Mouse (Mus musculus) megakaryocyte, adult 5-6 weeks (primary cell): ENCODE measurements around the gene Maz. TPM values are rescaled to one million over a fixed set of nuclear protein-coding genes. Genes with fewer than 3 reads are reported as not detected.

Source experiments
- ATAC-seq: 2 replicates; pipeline ENCODE4 v1.8.0; 2016; ENCODE audit warnings: mild to moderate bottlenecking, inconsistent platforms; ENCODE audit not compliant: poor library complexity, severe bottlenecking
- total RNA-seq, 2 experiments: library from RNA; stranded (forward) in 1 of 2; stranded (reverse) in 1 of 2; fragments of 153-499, 151-499 nt in 1 of 2; fragments of 221-1000, 200-1000 nt in 1 of 2; gene quantifications; 2 replicates each; pipeline versions ENCODE4 v1.2.3 to v1.2.4; 2015 to 2017

Maz gene
- total RNA-seq, 2 experiments from 2014 or later = 45.1 to 79.8 TPM

DNA sequence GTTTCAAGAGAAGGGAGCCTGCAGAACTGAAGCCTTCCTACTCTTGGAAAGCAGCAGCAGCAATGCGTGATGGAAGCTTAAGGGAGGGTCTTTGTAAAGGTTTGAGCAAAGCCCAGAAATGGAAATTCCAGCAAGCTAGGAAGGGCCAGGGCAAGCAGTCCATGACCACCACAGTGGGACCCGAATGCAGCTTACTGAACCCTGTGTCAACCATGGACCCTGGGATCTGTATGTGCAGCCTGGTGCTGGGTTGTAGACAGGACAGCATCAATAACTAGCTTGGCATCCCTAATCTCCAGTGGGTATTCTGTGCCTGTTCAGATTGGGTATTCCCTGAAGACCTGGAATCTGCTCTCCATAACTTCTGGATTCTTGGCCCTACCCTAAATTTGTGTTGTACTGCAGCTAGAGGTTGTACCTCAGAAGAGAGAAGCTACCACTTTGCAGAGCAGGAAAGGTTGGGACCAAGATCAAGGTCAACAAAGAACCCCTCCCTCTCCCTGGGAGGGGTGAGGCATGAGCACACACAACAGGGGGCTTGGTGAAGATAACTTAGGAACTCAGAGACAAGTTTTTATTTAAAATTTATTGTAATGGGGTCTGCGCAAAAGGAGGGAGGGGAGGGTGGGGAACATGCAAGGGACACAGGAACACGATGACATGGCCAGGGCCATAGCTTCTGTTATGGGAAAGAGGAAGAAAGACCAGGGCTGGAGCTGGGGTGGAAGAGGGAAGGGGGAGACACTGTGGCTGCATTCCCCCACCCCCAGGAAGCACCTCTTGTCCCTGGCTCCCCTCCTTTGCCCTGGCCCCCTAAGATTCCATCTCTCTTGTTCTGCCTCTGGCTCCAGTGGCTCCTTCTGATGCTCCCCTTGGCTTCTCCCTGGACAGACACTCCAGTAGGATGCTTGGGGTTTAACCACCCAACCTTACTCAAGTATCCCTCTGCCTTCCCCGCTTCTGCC, 5.0 kb downstream of the Maz start:
- ATAC-seq = no peak

DNA sequence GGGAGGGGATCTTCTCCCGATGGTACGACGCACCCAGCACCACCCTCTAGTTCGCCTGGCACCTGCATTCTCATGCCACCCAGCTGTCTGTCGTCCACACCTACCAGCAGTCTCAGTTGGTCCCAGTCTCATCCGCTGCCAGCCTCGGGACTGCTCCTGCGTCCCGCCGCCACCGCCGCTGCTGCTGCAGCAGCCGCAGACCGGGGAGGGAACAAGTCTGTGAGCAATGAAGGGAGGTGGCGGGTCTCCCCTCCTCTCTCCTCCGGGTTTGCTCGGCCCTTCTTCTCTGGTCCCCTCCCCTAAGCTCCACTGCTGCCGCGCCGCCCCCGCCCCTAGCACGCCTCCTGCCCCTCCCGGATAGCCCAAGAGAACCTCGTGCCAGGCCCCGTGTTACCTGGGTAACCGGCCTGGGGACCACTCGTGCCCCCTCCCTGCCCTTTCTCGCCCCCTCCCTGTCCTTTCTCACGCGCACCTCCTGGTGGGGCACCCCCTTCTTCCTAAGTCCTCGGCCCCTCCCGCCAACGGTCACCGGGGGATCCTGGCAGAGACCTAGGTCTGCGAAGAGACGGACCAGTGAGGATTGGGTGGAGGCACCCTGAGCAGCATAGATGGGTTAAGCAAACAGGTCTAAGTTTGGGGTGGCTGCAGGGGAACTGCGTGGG, 5.8 kb downstream of the Maz start, which contains the start of the genes Gm42742 and Prrt2:
Gm42742 (minus strand) TSS at position 197 of the 662 bp plus-strand sequence.
Prrt2 (minus strand) TSS at position 311 of the 662 bp plus-strand sequence.
- no peak for ATAC-seq

DNA sequence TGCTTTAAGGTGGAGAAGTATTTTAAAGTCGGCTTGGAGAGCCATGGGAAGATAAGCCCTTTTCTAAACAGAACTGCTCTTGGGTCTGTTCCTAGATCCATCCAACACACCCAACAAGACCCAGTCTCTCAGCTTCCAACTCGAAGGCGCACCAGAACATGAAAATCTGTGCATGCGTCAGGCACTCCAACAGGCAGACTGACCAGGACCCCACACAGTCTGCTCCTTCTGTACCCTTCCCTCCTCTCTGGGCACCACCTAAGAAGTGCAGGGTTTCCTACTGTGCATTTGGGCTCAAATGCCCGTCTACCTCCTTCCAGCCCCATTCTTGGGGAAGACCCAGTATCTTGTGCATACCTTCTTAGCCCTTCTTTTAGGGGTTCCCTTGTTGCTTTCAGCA, 6.3 kb downstream of the Maz start:
- no peak for ATAC-seq

DNA sequence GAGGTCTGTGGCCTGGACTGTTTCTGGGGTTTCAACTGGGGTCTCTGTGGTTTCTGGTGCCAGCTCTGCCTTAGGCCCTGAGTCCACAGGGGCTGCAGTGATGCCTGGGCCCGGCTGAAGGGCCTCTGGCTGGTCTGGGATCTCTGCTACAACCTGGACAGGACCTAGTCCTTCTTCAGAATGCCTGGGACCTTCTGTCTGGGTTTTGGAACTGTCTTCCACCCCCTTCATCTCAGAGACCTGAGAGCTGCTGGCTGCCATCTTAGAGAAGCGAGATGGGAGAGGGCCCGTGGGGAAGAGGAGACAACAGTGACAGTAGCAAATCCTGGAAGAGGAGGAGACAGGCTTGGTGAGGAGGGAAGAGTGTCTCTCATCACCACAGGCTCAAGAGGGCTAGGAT, 6.8 kb downstream of the Maz start:
- no peak for ATAC-seq

DNA sequence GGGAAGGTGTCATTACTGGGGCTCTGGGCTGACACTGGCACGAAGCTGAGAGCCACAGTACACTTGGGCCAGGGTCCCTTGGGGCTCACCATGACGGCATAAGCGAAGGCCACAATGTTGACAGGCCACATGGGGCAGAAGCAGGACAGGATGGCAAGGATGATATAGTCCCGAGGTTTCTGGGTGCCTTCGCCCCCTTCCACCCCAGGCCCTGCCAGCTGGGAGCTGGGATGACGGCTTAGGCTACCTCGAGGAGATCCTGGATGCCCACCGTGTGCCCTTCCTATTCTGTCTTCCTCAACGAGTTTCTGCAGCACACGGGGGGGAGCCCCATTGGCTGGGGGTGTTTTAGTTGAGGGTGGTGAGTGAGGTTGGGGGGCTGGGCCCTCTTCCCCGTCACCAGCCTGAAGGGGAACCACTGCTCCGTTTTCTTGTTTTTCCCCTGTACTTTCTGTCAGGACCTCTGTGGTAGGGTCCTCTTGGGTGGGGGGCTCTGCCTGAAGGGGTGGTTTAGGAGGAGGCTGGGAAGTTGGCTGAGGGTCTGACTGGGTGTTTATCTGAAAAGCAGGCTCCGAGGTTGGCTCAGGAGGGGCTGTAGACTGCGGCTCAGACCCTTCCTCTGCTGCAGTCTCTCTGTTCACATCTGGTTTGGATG, 7.4 kb downstream of the Maz start:
- ATAC-seq = no peak

DNA sequence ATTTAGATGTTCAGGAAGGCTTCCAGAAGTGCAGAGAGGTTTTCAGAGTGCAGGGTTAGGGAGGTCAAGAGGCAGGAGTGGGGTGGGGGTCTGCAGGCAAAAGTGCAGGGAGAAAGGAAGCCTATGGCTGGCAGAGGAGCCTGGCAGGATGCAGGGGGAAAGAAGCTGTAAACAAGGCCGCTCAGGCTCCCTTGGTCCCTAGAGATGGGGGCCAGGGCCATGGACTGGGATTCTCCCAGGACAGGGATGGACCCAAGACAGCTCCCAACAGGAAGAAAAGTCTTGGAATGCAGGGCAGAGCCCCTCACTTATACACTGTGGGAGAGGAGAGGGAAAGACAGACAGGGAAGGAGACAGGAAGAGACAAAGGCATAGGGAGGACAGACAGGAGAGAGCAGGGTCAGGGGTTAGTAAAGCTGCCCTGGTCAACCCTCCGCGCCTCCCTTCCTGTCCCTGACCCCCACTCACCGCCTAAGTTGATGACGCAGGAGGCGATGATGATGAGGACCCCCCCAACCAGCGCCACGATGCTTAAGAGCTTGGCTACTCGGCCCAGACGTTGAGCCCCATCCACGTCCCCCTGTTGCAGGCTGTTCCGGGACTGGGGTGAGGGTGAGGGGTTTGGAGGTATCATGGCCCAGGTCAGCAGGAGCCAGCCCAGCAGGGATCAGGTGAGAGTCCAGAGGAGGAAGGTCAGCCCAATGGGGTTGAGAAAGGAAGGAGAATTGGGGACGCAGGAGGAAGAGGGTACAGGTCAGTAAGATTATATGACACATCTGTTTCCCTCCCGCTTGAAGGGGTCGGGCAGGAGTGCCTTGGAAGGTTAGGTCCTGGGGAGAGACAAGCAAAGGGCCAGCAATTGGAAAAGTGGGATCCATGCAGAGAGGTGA, 8.2 kb downstream of the Maz start:
- ATAC-seq = no peak

DNA sequence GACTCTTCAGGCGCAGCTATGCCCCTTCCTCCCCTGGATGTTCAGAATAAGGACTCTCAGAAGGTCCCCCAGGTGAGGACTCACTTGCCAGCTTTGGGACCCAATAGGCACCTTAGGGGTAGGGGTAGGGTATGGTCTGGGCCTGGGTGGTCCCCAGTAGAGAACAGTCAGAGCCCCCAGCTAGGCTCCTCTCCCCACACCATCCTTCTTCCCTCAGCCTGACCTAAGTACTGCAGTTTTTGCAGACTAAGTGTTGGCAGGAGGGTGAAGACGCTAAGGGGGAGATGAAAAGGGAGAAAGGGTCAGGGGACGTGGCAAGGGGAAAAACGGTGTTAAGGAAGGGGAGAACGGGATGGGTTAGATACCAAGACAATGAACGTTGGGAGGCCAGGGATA, 8.9 kb downstream of the Maz start:
- ATAC-seq = no peak

DNA sequence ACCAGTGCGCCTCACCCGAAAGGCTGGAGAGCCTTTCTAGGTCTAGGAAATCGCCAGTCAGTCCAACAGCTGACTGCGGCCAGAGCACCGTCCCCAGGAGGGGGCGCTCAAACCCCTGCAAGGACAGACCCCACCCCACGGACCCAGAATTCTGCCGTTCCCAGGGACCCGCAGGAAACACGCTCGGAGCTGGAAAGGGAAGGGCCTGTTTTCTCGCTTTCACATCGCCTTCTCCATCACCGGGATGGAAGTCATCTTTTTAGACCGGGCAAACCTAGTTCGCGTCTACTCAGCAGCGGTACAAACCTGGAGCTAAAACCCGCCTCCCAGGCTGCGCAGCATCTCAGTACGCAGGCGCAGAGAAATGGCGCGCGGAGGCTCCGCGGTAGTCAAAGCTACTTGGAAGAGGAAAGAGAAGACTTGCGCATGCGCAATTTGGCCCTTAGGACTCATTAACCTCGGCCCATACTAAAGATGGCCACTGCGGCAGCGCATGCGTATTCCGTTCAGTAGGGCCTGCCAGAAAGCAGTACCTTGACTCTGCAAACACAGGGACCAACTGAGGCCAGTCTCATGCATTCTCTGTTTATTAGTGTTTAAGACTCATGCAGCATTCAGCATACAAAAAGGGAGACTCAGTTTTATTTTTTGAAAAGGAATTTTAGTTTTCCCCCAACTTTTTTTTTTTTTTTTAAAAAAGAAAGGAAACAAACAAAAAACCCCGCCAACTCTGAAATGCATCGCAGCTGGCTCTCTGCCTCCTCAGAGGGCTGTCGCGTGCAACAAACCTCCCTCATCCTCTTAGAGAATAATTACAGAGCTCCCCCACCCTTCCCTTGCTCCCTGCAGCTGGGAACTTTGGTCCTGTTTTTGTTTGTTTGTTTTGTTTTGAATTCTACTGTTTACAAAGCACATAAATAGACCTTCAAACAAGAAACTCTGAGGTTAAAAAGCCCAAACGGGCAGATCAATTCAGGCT, 9.6 kb downstream of the Maz start, which contains the start of gene Pagr1a:
Pagr1a (minus strand) TSS at position 382 of the 979 bp plus-strand sequence.
- ATAC-seq = peak; percentile 63

DNA sequence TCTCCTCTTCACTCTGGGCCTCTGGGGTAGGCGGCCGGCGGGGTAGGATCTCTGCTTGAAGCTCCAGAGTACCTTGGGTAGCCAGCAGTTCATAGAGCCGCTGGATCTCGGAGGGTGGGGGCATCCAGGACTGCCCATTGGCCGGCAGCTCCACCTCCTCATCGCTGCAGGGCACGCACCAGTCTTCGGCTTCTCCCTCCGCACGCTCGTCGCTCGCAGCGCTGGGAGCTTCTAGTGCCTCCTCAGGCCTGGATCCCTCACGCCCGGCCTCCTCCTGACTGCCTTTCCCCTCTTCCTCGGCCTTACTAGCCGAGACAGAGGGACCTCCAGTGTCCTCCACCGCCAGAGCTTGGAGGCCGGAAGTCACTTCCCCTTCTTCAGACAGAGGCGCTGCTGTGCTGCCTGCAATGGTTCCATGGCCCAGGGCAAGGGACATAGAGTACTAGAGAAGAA, 10.3 kb downstream of the Maz start:
- ATAC-seq = peak; percentile 58

DNA sequence TGATC, 10.6 kb downstream of the Maz start, which contains the start of gene Pagr1b:
Pagr1b (minus strand) TSS at position 4 of the 5 bp plus-strand sequence.
- ATAC-seq = no peak

DNA sequence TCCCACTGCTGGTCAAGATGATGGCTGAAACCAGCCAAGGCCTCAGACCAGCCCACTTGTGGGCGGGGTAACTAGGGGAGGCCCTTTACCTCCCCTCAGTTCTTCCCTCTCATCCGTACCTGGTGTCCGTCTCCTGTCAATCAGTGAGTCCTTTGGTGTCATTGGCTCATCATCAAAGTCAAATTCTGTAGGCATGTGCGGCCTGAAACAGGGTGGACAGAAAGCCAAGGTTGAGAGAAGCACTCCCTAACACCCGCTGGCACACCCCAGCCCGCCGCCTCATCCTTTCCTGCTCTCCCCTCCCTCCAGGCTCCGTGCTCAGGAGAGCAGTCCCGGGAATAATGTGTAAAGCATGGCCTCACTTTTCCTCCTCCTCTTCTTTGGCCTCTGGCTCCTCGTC, 10.8 kb downstream of the Maz start:
- ATAC-seq = peak; percentile 59

DNA sequence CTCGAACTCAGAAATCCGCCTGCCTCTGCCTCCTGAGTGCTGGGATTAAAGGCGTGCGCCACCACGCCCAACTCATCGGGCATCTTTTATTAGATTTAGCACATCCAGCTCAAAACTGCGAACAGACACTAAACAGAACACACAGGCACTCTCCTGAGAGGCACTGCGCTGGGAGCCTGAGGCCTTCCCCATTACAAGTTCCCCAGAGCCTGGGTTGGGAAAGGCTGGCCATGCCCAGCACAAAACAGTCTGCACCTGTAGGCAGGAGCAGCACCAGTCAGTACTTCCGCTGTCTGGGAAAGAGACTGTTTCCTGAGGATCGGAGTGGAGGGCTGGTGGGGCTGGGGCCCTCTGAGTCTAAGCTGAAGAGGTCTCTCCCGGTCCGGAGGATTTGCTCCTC, 11.8 kb downstream of the Maz start:
- no peak for ATAC-seq

DNA sequence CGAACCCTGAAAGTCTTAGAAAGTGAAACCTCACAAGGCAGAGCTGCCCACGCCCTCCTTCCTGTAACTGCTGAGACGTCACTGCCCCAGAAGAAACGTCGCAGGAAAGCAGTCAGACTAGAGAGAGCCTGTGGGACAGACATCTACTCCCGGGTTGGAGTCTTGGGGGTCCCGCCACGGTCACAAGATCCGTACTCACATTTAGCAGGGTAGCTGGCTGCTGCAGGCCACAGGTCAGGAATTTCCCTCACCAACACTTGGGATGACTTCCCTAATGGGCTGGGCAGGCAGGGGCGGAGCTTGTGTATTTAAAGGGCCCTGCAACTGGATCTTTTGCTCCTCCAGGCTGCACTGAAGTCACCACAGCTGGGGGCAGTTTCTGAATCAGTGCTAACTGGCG, 12.5 kb downstream of the Maz start, which contains the start of gene Mvp:
Mvp (minus strand) TSS at position 302 of the 400 bp plus-strand sequence.
- ATAC-seq = peak; percentile 37

DNA sequence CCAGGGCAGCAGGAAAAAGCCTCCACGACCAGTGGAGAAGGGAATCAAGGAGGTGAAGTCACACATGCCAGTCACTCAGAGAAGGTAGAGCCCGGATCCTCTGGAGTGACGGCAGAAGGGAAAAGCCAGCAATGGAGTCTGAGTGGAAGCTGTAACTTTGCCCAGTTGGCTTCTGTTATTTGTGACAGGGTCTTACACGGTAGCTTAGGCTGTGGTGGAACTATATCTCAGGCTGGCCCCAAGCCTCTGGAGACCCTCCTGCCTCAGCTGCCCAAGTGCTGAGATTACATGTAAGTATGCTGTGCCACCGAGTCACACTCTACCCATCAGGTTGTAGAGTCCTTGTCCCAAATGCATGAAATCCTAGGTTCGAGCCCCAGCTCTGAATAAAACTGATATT, 13.5 kb downstream of the Maz start:
- ATAC-seq = no peak

DNA sequence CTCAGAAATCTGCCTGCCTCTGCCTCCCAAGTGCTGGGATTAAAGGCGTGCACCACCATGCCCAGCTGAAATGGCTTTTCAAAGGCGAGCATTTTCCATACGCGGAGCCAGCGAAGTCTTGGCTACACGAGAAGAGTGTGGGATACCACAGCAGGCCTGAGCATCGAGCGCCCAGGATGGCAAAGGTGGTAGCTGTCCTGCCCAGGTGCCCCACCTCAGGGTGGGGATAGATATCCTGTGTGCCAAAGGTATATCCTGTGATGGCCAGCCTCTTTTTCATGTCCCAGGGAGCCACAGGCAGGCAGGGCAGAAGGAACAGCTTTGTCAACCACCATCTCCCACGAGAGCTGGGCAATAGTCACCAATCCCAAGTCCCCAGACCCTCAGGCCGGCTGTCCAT, 14.0 kb downstream of the Maz start:
- no peak for ATAC-seq

DNA sequence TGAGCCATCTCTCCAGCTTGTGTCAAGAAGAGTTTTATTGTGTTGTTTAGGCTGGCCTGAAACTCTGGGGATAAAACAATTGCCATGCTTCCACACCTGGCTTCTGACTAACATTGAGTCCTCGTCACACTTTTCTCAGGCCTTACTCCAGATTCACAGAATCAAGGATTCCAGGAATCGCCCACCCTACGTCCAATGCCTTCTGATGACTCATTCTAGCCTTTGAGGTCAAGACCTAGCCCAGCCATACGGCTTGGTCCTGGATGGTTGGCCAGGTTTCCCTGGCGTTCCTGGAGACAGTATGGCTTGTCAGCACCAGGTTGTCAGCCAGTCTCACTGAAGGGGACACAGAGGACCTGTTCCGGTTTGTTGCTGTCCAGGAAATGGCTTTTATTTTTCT, 14.5 kb downstream of the Maz start:
- no peak for ATAC-seq

DNA sequence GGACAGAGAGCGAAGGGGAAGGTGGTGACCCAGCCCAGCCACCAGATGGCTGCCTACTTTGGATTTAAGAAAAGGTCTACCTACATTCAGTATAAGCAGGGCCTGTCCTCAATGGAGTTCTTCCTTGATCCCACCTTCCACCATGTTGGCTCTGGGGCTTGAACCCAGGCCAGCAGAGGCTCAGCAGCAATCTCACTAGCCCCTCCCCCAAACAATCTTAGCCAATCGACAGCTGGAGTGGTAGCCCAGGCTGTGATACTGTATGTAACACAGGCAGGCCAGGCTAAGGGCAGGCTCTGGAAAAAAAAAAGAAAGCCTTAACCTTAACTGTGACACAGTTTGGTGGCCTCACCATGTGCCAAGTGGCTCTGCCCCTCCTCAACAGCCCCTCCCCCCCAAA, 15.1 kb downstream of the Maz start:
- no peak for ATAC-seq

DNA sequence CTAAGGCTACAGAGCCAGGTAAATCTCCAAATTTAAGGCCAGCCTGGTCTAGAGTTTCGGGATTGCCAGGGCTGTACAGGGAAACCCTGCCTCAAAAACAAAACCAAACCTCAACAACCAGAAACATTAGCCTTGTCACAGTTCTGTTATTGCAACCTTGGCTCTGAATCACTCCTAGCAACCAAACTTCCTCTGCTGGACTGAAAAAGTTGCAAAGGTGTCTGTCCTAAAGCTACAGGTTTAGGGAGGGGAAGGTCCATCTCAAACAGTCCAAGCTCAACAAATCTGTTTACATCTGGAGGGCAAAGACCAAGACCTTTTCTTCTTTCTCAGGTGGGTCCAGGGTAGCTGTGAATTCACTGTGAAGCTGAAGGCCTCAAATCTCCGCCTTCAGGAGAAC, 15.8 kb downstream of the Maz start:
- ATAC-seq = no peak

DNA sequence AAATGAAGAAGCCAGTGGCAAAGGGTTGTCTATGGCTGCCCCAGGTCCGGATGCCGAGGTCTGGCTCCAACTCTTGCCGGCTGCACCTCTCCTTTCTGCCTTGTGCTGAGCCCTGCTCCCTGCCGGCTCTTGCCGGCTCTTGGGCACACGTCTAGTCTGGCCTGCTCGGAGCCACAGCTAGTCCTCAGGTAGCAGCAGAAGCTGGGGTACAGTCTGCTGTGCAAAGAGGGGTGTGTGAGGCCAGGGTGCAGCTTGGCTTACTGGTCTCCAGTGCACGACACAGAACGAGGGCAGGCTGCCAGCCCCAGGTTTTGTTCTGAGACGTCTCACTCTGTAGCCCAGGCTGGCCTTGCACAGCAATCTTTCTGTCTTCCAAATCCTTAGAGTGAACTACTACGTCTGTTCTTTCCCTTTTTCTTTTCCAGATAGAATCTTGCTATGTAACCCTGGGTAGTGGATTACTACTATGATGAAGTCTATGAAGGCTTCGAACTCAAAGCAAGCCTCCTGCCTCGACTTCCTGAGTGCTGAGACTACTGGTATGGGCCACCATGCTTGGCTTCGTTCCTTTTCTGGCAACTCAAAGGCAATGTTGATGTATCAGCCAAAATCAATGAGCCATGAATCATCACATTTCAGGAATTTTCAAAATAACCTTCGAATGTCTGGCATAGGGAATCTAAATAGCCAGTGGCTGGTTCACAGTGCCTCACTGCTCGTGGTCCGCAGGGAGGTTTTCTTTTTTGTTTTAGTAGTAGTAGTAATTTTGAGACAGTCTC, 17.3 kb downstream of the Maz start:
- no peak for ATAC-seq
